Mouse (Mus musculus): ENCODE data around the gene Ssbp2.

Gene Ssbp2

DNA sequence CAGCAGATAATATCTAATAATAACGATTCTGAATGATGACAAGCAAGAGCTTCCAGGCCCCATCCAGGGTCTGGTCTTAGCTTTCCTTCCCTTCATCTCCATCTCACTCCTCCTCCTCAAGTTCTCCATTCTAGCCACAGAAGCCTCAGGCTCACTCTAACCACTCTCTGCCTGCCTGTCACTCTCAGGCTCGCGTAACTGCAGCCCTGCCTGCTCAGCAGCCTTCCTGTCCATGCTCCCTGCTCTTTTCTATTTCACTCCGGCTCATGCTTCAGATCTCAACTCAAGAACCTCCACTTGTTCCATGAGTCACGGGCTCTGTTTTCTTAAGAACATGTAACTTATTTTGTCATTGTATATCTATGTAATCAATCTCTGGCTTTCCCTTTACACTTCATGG is 286.4 kb downstream of the Ssbp2 start:
- in situ Hi-C loops (cut with MboI; ENCODE audit: low pct_unique_long_range_greater_than_20kb in 1 of 2, low sequenced_read_pairs in 2 of 2, unreplicated experiment in 1 of 2), result no loop called here

DNA sequence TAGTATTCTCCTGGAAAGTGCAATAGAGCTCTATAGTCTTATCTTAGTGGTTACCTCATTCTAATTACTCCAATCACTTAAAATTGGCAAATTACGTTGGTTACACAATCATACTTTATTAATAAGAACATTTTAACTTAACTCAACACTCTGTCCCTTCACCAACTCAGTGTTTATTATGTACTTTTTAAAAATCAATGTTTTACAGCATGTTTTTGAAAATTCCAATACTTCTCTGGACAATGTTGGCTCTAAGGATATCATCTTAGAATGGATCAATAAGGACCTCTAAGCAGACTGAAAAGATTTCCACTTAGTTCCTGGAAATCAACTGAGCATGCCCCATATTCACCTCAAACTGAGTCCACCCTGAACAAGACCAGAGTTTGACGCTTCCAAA is 288.3 kb downstream of the Ssbp2 start:
- in situ Hi-C loops (cut with MboI; ENCODE audit: low pct_unique_long_range_greater_than_20kb in 1 of 2, low sequenced_read_pairs in 2 of 2, unreplicated experiment in 1 of 2), result no loop called here

DNA sequence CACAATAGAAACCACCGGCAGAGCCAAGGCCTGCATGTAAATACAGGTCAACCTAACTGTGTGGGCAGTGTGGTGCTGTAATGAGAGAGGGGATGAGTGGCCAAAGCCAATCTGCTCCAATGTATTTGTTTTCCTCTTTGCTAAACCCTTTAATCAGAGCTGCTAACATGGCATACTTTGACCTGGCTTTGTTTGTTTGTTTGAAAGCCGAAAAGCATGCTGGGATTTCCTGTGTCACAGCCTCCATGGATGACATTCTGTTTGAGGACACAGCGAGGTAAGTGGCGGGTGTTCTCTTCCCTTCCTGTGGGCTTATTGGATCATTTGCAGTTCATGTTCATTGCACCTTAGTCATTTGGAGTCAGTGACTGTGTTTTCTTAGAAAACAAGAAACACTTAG is 289.9 kb downstream of the Ssbp2 start:
- in situ Hi-C loops (cut with MboI; ENCODE audit: low pct_unique_long_range_greater_than_20kb in 1 of 2, low sequenced_read_pairs in 2 of 2, unreplicated experiment in 1 of 2), result no loop called here
